Mouse (Mus musculus) kidney, adult 2 months (tissue): ENCODE measurements around the gene Hsp90ab1.

Experiments
- CTCF ChIP-seq: fragments of 200-500 bp; conservative IDR thresholded peaks from 2 replicates; pipeline ENCODE4 v1.5.1; 2011; ENCODE audit warnings: low read depth, mild to moderate bottlenecking, control low read depth, low read length, moderate library complexity, mixed read lengths; ENCODE audit not compliant: insufficient read depth, insufficient read length
- POLR2A ChIP-seq: fragments of 200-500 bp; IDR thresholded peaks from one replicate; pipeline ENCODE4 v1.6.1; 2011; ENCODE audit warnings: low read depth, low read length, control low read depth

DNA sequence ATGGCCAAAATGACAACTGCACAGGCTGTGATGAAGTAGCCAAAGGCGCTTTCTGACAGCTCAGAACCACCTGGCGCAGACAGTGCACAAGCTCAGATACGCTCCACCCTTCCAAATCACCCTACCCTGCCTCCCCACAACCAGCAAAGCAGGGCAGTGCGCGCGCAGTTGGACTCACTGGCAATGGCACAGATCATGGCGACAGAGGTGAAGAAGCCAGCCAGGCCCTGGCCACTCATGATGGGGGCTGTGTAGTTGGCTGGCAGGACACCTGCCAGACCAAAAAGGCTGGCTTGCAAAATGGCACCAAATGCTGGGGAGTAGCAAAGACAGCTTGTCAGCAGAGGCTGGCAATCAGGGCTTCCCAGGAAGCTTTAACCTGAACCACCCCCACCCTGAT lies 16.2 kb upstream of the Hsp90ab1 start:
- TF ChIP-seq CTCF (no peak), POLR2A (no peak)
